Mouse (Mus musculus): ENCODE measurements around the gene Pprc1.

DNA sequence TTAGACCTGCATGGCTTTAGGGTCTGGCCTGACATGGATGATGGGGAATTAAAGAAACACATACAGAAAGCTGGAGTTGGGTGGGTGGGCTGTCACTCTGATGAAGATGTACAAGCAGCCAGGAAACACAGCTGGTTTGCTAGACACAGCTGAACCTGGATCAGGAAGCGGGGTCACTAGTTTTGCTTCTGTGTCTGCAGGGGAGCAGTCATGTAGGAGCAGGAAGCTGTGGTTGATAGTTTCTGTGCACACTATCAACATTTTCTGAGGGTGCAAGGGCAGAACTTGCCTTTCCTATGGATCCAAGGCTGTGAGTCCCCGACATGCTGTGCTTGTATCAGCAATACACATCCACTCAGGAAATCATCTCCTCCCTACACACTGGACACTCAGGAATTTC lies 5.8 kb downstream of the Pprc1 start:
- no peak for TF ChIP-seq POLR2A (IDR thresholded peaks at IDR 0.05; ENCODE audit: low read depth, low read length)
- TF ChIP-seq CTCF (IDR thresholded peaks at IDR 0.05; ENCODE audit: extremely low read depth, insufficient read length, insufficient replicate concordance, low read depth, low read length) = no peak
